Mouse (Mus musculus): ENCODE results near the gene Dazap1. TPM values are rescaled to one million over a fixed set of nuclear protein-coding genes. Genes with fewer than 3 reads are reported as not detected.
A peak's percentile ranks its signal among the peaks of the same experiment; 100 is the strongest.

Gene Dazap1
- polyA plus RNA-seq, 1 experiment from 2014 or later, result 45.7 TPM

DNA sequence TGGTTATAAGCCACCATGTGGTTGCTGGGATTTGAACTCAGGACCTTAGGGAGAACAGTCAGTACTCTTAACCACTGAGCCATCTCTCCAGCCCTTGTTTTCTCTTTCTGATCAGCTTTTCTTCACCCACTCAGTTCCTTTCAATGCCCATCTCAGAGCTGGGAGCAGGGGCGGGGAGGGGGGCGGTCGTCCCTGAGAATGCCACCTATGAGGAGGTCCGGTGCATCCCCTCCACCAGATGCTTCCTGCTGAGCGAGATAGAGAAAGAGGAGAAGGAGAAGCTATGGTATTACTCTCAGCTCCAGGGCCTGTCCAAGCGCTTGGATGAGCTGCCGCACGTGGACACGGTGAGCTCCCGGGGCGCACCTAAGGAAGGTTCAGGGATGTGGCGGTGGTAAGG, 43.2 kb downstream of the Dazap1 start:
- Histone ChIP-seq H3K4me3 (ENCODE audit: low read depth, low read length) (no peak overlapping the region), H3K36me3 (ENCODE audit: control insufficient read depth, insufficient read depth, low read length) (no peaks in the 10 kb centered on the region; the same call in 1 of the 2 replicates), H3K4me2 (ENCODE audit: low read length) (peak overlapping the region; percentile 26; the same call in 1 of the 2 replicates), H3K27me3 (replicated peaks; ENCODE audit: control insufficient read depth, insufficient read depth, low read length) (peaks cover 58% of the 10 kb centered on the region), H3K9ac (ENCODE audit: low read length) (no peak overlapping the region), H3K4me1 (replicated peaks; ENCODE audit: control insufficient read depth, insufficient read depth, low read length) (no peaks in the 10 kb centered on the region), H3K27ac (ENCODE audit: low read depth) (no peak overlapping the region), H3K9me3 (ENCODE audit: control insufficient read depth, low read length) (no peaks in the 10 kb centered on the region)
- no peak for DNase-seq (ENCODE audit: low spot score)
- no peak for ATAC-seq (replicated peaks; ENCODE audit: low FRiP score, low TSS enrichment, low read depth)
- 22% methylated on average over 12 of the region's 12 CpGs for WGBS

DNA sequence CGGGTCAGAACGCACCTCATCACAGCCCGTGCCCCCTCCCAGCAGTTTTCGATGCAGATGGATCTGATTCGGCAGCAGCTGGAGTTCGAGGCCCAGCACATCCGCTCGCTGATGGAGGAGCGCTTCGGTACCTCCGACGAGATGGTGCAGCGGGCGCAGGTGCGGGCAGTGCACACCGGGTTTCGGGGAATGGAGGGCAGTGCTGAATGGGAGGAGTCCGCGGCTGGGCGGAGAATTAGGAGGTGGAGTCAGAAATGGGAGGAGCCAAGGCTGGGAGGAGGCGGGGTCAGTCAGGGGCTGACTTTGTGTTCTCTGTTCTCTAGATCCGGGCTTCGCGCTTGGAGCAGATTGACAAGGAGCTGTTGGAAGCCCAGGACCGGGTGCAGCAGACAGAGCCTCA, 43.6 kb downstream of the Dazap1 start:
- H3K36me3 ChIP-seq (ENCODE audit: control insufficient read depth, insufficient read depth, low read length), result no peaks in the 10 kb centered on the region; the same call in 1 of the 2 replicates
- no peak overlapping the region for H3K27ac ChIP-seq (ENCODE audit: low read depth)
- ATAC-seq (replicated peaks; ENCODE audit: low FRiP score, low TSS enrichment, low read depth) (no peak), DNase-seq (ENCODE audit: low spot score) (no peak)
- H3K4me1 ChIP-seq (replicated peaks; ENCODE audit: control insufficient read depth, insufficient read depth, low read length), result no peaks in the 10 kb centered on the region
- no peaks in the 10 kb centered on the region for H3K9me3 ChIP-seq (ENCODE audit: control insufficient read depth, low read length)
- H3K4me2 ChIP-seq (ENCODE audit: low read length), result peak overlapping the region; percentile 26; the same call in 1 of the 2 replicates
- WGBS, result 18% methylated on average over 25 of the region's 25 CpGs
- no peak overlapping the region for H3K9ac ChIP-seq (ENCODE audit: low read length)
- no peak overlapping the region for H3K4me3 ChIP-seq (ENCODE audit: low read depth, low read length)
- H3K27me3 ChIP-seq (replicated peaks; ENCODE audit: control insufficient read depth, insufficient read depth, low read length), result peaks cover 55% of the 10 kb centered on the region

DNA sequence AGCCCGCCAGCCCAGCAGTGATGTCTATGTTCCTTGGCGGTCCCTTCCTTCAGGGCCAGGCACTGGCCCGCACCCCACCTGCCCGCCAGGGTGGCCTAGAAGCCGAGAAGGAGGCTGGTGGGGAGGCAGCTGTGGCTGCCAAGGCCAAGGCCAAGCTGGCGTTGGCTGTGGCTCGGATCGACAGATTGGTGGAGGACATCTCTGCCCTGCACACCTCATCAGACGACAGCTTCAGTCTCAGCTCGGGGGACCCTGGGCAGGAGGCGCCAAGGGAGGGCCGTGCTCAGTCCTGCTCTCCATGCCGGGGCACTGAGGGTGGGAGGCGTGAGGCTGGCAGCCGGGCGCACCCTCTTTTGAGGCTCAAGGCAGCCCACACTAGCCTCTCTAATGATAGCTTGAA, 50.3 kb downstream of the Dazap1 start:
- Histone ChIP-seq H3K4me1 (replicated peaks; ENCODE audit: control insufficient read depth, insufficient read depth, low read length) (peaks cover 4% of the 10 kb centered on the region; the same call in 1 of the 2 replicates), H3K4me2 (ENCODE audit: low read length) (no peak overlapping the region), H3K4me3 (ENCODE audit: low read depth, low read length) (no peak overlapping the region), H3K27me3 (replicated peaks; ENCODE audit: control insufficient read depth, insufficient read depth, low read length) (peaks cover 62% of the 10 kb centered on the region), H3K27ac (ENCODE audit: low read depth) (no peak overlapping the region), H3K36me3 (ENCODE audit: control insufficient read depth, insufficient read depth, low read length) (no peaks in the 10 kb centered on the region; the same call in 1 of the 2 replicates), H3K9ac (ENCODE audit: low read length) (no peak overlapping the region), H3K9me3 (ENCODE audit: control insufficient read depth, low read length) (no peaks in the 10 kb centered on the region)
- ATAC-seq (replicated peaks; ENCODE audit: low FRiP score, low TSS enrichment, low read depth) (no peak), DNase-seq (ENCODE audit: low spot score) (no peak)
- WGBS, result 84% methylated on average over 16 of the region's 16 CpGs

DNA sequence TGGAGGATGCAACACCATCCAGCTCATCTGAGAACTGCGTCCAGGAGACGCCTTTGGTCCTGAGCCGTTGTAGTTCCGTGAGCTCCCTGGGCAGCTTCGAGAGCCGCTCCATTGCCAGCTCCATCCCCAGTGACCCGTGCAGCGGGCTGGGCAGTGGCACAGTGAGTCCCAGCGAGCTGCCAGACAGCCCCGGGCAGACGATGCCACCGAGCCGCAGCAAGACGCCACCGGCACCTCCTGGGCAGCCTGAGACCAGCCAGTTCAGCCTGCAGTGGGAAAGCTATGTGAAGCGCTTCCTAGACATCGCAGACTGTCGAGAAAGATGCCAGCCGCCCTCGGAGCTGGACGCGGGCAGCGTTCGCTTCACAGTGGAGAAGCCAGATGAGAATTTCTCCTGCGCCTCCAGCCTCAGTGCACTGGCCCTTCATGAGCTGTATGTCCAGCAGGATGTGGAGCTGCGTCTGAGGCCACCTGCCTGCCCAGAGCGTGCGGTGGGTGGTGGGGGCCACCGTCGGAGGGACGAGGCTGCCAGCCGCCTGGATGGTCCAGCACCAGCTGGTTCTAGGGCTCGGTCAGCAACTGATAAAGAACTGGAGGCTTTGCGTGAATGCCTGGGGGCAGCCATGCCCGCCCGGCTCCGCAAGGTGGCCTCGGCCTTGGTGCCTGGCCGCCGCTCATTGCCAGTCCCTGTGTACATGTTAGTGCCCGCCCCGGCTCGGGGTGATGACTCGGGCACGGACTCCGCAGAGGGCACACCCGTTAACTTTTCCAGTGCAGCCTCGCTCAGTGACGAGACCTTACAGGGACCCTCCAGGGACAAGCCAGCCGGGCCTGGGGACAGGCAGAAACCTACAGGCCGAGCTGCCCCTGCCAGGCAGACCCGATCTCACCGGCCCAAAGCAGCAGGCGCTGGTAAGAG, 51.6 kb downstream of the Dazap1 start:
- Histone ChIP-seq H3K9me3 (ENCODE audit: control insufficient read depth, low read length) (no peaks in the 10 kb centered on the region), H3K4me2 (ENCODE audit: low read length) (no peak overlapping the region), H3K27me3 (replicated peaks; ENCODE audit: control insufficient read depth, insufficient read depth, low read length) (peaks cover 67% of the 10 kb centered on the region), H3K36me3 (ENCODE audit: control insufficient read depth, insufficient read depth, low read length) (peaks cover 4% of the 10 kb centered on the region), H3K4me1 (replicated peaks; ENCODE audit: control insufficient read depth, insufficient read depth, low read length) (peaks cover 4% of the 10 kb centered on the region; the same call in 1 of the 2 replicates), H3K9ac (ENCODE audit: low read length) (no peak overlapping the region), H3K4me3 (ENCODE audit: low read depth, low read length) (no peak overlapping the region), H3K27ac (ENCODE audit: low read depth) (no peak overlapping the region)
- no peak for ATAC-seq (replicated peaks; ENCODE audit: low FRiP score, low TSS enrichment, low read depth)
- WGBS, result 60% methylated on average over 54 of the region's 54 CpGs
- no peak for DNase-seq (ENCODE audit: low spot score)

DNA sequence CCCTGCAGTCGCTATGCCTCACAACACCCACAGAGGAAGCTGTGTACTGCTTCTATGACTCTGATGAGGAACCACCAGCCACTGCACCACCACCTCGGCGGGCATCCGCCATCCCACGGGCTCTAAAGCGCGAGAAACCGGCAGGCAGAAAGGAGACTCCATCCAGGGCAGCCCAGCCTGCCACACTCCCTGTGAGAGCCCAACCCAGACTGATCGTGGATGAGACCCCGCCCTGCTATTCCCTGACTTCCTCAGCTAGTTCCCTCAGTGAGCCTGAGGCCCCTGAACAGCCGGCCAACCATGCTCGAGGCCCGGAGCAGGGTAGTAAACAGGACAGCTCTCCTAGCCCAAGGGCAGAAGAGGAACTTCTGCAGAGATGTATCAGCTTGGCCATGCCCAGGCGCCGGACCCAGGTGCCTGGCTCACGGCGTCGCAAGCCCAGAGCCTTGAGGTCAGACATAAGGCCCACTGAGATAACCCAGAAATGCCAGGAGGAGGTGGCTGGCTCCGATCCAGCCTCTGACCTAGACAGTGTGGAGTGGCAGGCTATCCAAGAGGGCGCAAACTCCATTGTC, 52.4 kb downstream of the Dazap1 start:
- H3K36me3 ChIP-seq (ENCODE audit: control insufficient read depth, insufficient read depth, low read length), result peaks cover 12% of the 10 kb centered on the region
- no peak overlapping the region for H3K9ac ChIP-seq (ENCODE audit: low read length)
- DNase-seq (ENCODE audit: low spot score) (no peak), ATAC-seq (replicated peaks; ENCODE audit: low FRiP score, low TSS enrichment, low read depth) (no peak)
- 42% methylated on average over 20 of the region's 20 CpGs for WGBS
- no peak overlapping the region for H3K4me2 ChIP-seq (ENCODE audit: low read length)
- no peak overlapping the region for H3K27ac ChIP-seq (ENCODE audit: low read depth)
- H3K27me3 ChIP-seq (replicated peaks; ENCODE audit: control insufficient read depth, insufficient read depth, low read length), result peaks cover 67% of the 10 kb centered on the region
- H3K4me1 ChIP-seq (replicated peaks; ENCODE audit: control insufficient read depth, insufficient read depth, low read length), result peaks cover 4% of the 10 kb centered on the region; the same call in 1 of the 2 replicates
- no peak overlapping the region for H3K4me3 ChIP-seq (ENCODE audit: low read depth, low read length)
- H3K9me3 ChIP-seq (ENCODE audit: control insufficient read depth, low read length), result no peaks in the 10 kb centered on the region

DNA sequence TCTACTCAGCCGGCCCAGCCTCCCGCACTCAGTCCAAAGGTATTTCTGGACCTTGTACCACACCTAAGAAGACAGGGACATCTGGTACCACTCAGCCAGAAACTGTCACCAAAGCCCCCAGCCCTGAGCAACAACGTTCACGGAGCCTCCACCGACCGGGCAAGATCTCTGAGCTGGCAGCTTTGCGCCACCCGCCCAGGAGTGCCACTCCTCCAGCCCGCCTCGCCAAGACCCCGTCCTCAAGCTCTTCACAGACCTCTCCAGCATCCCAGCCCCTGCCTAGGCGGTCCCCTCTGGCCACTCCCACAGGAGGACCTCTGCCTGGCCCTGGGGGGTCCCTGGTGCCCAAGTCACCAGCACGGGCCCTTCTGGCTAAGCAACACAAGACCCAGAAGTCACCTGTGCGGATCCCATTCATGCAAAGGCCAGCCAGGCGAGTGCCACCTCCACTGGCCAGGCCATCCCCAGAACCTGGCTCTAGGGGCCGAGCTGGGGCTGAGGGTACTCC, 53.3 kb downstream of the Dazap1 start:
- H3K4me2 ChIP-seq (ENCODE audit: low read length), result no peak overlapping the region
- 54% methylated on average over 16 of the region's 16 CpGs for WGBS
- ATAC-seq (replicated peaks; ENCODE audit: low FRiP score, low TSS enrichment, low read depth) (no peak), DNase-seq (ENCODE audit: low spot score) (no peak)
- H3K9ac ChIP-seq (ENCODE audit: low read length), result no peak overlapping the region
- peaks cover 18% of the 10 kb centered on the region for H3K36me3 ChIP-seq (ENCODE audit: control insufficient read depth, insufficient read depth, low read length)
- H3K4me1 ChIP-seq (replicated peaks; ENCODE audit: control insufficient read depth, insufficient read depth, low read length), result peaks cover 7% of the 10 kb centered on the region
- H3K27ac ChIP-seq (ENCODE audit: low read depth), result no peak overlapping the region
- no peak overlapping the region for H3K4me3 ChIP-seq (ENCODE audit: low read depth, low read length)
- no peaks in the 10 kb centered on the region for H3K9me3 ChIP-seq (ENCODE audit: control insufficient read depth, low read length)
- H3K27me3 ChIP-seq (replicated peaks; ENCODE audit: control insufficient read depth, insufficient read depth, low read length), result peaks cover 64% of the 10 kb centered on the region

DNA sequence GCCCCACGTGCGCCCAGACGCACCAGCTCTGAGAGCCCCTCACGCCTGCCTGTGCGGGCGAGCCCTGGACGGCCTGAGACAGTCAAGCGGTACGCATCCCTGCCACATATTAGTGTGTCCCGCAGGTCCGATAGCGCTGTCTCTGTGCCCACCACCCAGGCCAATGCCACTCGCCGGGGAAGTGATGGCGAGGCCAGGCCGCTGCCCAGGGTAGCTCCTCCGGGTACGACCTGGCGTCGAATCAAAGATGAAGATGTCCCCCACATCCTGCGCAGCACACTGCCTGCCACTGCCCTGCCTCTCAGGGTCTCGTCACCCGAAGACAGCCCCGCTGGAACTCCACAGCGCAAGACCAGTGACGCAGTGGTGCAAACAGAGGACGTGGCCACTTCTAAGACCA, 54.0 kb downstream of the Dazap1 start:
- peaks cover 9% of the 10 kb centered on the region for H3K4me1 ChIP-seq (replicated peaks; ENCODE audit: control insufficient read depth, insufficient read depth, low read length)
- peaks cover 18% of the 10 kb centered on the region for H3K36me3 ChIP-seq (ENCODE audit: control insufficient read depth, insufficient read depth, low read length)
- ATAC-seq (replicated peaks; ENCODE audit: low FRiP score, low TSS enrichment, low read depth) (no peak), DNase-seq (ENCODE audit: low spot score) (no peak)
- no peak overlapping the region for H3K4me2 ChIP-seq (ENCODE audit: low read length)
- 42% methylated on average over 27 of the region's 27 CpGs for WGBS
- H3K9me3 ChIP-seq (ENCODE audit: control insufficient read depth, low read length), result no peaks in the 10 kb centered on the region
- H3K4me3 ChIP-seq (ENCODE audit: low read depth, low read length), result no peak overlapping the region
- no peak overlapping the region for H3K27ac ChIP-seq (ENCODE audit: low read depth)
- no peak overlapping the region for H3K9ac ChIP-seq (ENCODE audit: low read length)
- peaks cover 61% of the 10 kb centered on the region for H3K27me3 ChIP-seq (replicated peaks; ENCODE audit: control insufficient read depth, insufficient read depth, low read length)

DNA sequence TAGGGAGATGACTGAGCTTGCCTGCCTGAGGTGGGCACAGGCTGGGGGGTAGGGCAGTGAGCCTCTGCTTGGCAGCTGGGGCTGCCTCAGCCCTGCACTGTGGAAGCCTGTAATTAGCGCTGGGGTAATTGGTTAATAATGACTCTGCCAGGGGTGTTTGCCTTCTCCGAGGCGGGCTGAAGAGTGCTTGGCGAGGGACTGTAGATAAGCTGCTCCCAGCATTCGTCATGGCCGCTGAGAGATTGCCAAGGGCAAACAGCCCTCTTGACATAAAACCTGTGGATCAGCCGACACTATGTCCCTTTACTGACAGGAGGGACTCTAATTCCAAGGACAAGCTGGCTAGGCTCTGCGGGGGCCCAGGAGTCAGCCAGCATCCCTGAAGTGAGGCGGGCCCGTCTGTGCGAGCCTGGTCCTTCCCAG, 55.1 kb downstream of the Dazap1 start:
- no peak overlapping the region for H3K4me3 ChIP-seq (ENCODE audit: low read depth, low read length)
- peaks cover 55% of the 10 kb centered on the region for H3K27me3 ChIP-seq (replicated peaks; ENCODE audit: control insufficient read depth, insufficient read depth, low read length)
- peaks cover 18% of the 10 kb centered on the region for H3K36me3 ChIP-seq (ENCODE audit: control insufficient read depth, insufficient read depth, low read length)
- no peak overlapping the region for H3K4me2 ChIP-seq (ENCODE audit: low read length)
- H3K4me1 ChIP-seq (replicated peaks; ENCODE audit: control insufficient read depth, insufficient read depth, low read length), result peaks cover 9% of the 10 kb centered on the region
- no peaks in the 10 kb centered on the region for H3K9me3 ChIP-seq (ENCODE audit: control insufficient read depth, low read length)
- H3K9ac ChIP-seq (ENCODE audit: low read length), result no peak overlapping the region
- ATAC-seq (replicated peaks; ENCODE audit: low FRiP score, low TSS enrichment, low read depth) (no peak), DNase-seq (ENCODE audit: low spot score) (no peak)
- no peak overlapping the region for H3K27ac ChIP-seq (ENCODE audit: low read depth)
- WGBS, result 32% methylated on average over 11 of the region's 11 CpGs

Data from intestine, embryonic 14.5 days (tissue).